Mouse (Mus musculus) heart, postnatal 14 days (tissue): ENCODE results near the gene Olfr237-ps1. TPM values are rescaled to one million over a fixed set of nuclear protein-coding genes. Genes with fewer than 3 reads are reported as not detected.
"Not testable (repeated sequence)": the region's sequence is repeated elsewhere in the genome, so short reads cannot be mapped to it uniquely, and the experiment has no call there.

Experiments
- DNase-seq, 2 experiments: peaks; one replicate each; pipeline ENCODE4 v3.0.0; 2021 to 2022
- intact Hi-C: fragments of 180-260 bp; cut with DNase I; formaldehyde crosslinking; loops from one replicate; pipeline ENCODE4 v1.15.1; 2025
- long read RNA-seq, 2 experiments: library from polyadenylated mRNA; stranded (forward); transcript quantifications; one replicate each; pipeline ENCODE4 v2.0.0; 2021
- total RNA-seq, 2 experiments: library from RNA; stranded (reverse); gene quantifications; 2 replicates each; pipeline ENCODE4 v1.2.3; 2021

The Olfr237-ps1 gene
- total RNA-seq: not detected
- long read RNA-seq, experiment 1: 0 reads
- long read RNA-seq, experiment 2: 0 reads

DNA sequence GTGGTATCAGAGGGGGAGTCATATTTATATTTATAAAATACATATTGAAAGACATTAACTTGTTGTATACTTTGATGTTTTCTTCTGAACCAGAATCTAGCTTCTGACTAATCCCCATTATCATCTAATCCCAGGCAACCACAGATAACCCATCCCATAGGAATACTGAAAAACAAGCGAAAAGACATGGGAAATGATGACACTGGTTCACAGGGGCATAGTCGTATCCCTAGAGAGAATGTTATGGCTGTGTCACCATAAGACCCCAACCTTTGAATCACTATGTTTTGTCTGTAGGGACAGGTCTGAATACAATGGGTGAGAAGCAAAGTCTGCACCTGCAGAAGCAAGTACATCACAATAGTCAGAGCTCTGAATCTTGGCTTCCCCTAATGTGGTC is at the start of gene Olfr237-ps1:
Gene Olfr237-ps1, plus strand, starts transcription at position 301 of the 400 bp plus-strand sequence.
- intact Hi-C loops, DNase-seq: not testable (repeated sequence)

DNA sequence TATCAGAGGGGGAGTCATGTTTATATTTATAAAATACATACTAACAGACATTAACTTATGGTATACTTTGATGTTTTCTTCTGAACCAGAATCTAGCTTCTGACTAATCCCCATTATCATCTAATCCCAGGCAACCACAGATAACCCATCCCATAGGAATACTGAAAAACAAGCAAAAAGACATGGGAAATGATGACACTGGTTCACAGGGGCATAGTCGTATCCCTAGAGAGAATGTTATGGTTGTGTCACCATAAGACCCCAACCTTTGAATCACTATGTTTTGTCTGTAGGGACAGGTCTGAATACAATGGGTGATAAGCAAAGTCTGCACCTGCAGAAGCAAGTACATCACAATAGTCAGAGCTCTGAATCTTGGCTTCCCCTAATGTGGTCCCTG is 40.3 kb upstream of the Olfr237-ps1 start, which contains the start of gene Olfr441:
Gene Olfr441, plus strand, starts transcription at position 301 of the 400 bp plus-strand sequence.
- DNase-seq, intact Hi-C loops: not testable (repeated sequence)

GRCm38 (mm10) chr6:43159502-43159901 is 13.1 kb downstream of the Olfr237-ps1 start:
- DNase-seq: no peak
- intact Hi-C loops: no loop called here

- intact Hi-C loops: no loop called here
These were observed 16.6 kb downstream of the Olfr237-ps1 start, which contains the start of gene Olfr437 for GRCm38 (mm10) chr6:43162982-43163381. Gene Olfr437 (plus strand): TSS chr6:43163282.

DNA sequence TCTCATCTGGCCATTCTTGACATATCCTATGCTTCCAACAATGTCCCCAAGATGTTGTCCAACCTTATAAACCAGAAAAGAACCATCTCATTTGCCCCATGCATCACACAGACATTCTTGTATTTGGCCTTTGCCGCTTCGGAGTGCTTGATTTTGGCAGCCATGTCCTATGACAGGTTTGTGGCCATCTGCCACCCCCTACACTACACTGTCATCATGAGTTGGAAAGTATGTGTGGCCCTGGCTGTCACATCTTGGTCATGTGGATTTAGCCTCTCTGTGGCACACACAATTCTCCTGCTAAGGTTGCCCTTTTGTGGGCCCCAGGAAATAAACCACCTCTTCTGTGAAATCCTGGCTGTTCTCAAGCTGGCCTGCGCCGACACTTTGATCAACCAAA is 20.9 kb downstream of the Olfr237-ps1 start:
- intact Hi-C loops: no loop called here
- no peak for DNase-seq

More at GRCm38 (mm10) chr6:43162982-43163381, 16.6 kb downstream of the Olfr237-ps1 start, which contains the start of gene Olfr437:
- no peak for DNase-seq

DNA sequence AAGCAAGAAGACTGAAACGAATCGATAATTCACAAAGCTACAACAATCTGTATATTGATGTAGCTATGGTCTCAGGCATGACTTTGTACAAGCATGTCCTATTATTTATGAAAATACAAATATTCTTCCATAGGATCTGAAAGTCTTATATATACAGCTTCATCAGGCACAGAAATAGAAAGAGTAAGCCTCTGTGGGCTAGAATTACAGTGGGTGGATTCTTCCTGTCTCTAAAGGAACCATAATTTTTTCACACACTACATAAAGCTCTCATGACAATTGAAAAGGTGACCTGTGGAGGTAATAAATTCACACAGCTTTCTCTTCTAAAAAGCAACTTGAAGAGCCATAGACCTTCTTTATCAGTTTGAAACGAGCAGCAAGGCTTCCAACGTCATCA is 25.5 kb downstream of the Olfr237-ps1 start, which contains the start of gene Olfr13:
Gene Olfr13, plus strand, starts transcription at position 301 of the 400 bp plus-strand sequence.
- DNase-seq: no peak
- intact Hi-C loops: no loop called here

DNA sequence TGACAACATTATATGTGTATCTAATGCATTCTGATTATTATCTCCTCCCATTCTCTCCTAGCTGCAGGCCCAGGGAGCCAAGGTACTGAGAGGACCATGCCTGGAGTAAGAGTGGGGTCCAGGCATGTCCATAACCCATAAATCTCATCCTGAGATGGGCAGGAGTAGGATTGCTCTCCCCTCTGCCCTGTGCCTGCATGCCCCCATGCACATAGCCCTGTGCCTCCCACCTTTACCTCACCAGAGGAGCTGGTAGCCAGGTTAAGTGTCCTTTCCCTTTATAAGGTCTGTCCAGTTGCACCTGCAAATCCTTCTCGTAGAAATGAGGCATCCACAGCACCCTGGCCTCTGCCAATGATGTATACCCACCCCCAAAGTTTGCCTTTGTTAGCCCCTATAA is 31.8 kb downstream of the Olfr237-ps1 start:
- intact Hi-C loops: no loop called here
- no peak for DNase-seq

GRCm38 (mm10) chr6:43178584-43179501 is 32.5 kb downstream of the Olfr237-ps1 start:
- intact Hi-C loops: no loop called here
- DNase-seq: no peak

DNA sequence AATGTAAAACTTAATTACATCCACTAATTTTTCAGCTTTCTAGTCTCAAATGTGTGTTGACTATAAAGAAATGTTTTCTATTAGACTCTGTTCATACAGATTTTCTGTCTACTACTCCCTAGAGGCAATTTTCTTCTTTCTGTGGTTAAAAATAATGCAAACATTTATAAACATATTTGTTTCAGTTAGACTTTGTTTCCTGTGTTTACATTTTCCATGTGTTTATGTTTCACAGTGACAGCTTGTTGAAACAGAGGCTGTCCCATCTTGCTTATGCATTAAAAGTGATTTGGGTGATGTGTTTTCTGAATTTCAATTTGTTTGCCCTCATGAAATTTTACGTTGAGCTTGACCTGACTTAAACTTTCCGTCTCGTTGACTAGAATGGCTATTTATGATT is 44.6 kb downstream of the Olfr237-ps1 start:
- no peak for DNase-seq
- intact Hi-C loops: no loop called here

- intact Hi-C loops: no loop called here
- no peak for DNase-seq
These were observed 50.4 kb downstream of the Olfr237-ps1 start, which contains the start of gene Olfr435 for GRCm38 (mm10) chr6:43196781-43197180. Gene Olfr435 (plus strand): TSS chr6:43197146.

- intact Hi-C loops: no loop called here
- DNase-seq: no peak
These were observed 51.7 kb downstream of the Olfr237-ps1 start for GRCm38 (mm10) chr6:43198094-43198493.

DNA sequence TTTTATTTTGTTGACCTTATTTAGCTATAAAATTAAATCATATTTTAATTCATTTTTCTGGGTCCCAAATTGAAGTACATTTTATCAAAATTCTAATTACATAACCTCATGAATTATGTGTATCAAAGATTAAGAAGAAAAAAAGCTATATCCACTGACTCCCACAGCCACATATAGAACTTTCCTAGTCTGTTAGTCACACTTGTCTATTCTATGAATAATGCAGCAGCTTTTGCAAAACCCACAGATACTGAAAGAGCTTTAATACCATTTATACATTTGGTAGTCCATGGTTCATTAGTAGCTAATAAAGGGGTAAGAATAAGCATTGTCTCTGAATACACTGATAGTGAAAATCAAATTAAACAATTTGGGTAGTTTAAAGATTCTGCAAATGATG is 56.4 kb downstream of the Olfr237-ps1 start:
- DNase-seq: no peak
- intact Hi-C loops: no loop called here

- intact Hi-C loops: no loop called here
- no peak for DNase-seq
These were observed 59.0 kb downstream of the Olfr237-ps1 start for GRCm38 (mm10) chr6:43205355-43205754.

Other genes with a start within 250 kb of the Olfr237-ps1 start
- gene Olfr447, start 237.7 kb upstream of the Olfr237-ps1 start, total RNA-seq: not detected
- not detected for gene Olfr446, start 225.2 kb upstream of the Olfr237-ps1 start, total RNA-seq
- gene Olfr444, start 197.5 kb upstream of the Olfr237-ps1 start, total RNA-seq: not detected
- gene Olfr441, start 40.2 kb upstream of the Olfr237-ps1 start, total RNA-seq: not detected
- gene Olfr437, start 16.7 kb downstream of the Olfr237-ps1 start, total RNA-seq: not detected
- gene Olfr13, start 25.6 kb downstream of the Olfr237-ps1 start, total RNA-seq: not detected
- gene Olfr435, start 50.6 kb downstream of the Olfr237-ps1 start, total RNA-seq: not detected
- gene Olfr434, start 66.5 kb downstream of the Olfr237-ps1 start, total RNA-seq: not detected
- gene Olfr47, start 85.0 kb downstream of the Olfr237-ps1 start, total RNA-seq: not detected
- gene Arhgef5, start 119.0 kb downstream of the Olfr237-ps1 start, total RNA-seq: 10 to 100 TPM; 15.1 to 16.0 TPM
- gene Nobox, start 163.0 kb downstream of the Olfr237-ps1 start, total RNA-seq: not detected